Mouse (Mus musculus): Measurements from ENCODE around the gene Tmtc2. TPM values are rescaled to one million over a fixed set of nuclear protein-coding genes. Genes with fewer than 3 reads are reported as not detected.

Gene Tmtc2
- total RNA-seq, 2 experiments from 2014 or later, result 3.6 to 6.2 TPM

- intact Hi-C loops (cut with DNase I), result no loop called here
- no peak for DNase-seq
These were observed 144.0 kb downstream of the Tmtc2 start for GRCm38 (mm10) chr10:105430232-105430631.

DNA sequence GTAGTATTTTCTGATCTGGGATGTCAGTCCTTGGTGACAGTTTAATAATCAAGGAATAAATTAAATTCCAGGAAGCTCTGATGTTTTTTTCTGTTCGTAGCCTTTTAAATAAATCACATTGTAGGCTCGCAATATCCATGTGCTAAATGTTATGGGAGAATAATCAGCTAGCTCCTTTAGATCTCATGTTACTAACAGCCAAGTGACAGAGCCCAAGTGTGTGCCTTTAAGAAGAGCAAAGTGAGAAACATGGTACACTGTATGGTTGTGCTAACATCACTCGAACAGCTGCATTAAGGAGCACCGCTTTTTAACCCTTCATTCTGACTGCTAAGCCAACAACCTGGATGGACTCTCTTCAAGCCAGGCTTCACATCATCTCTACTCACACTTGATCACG lies 146.2 kb downstream of the Tmtc2 start:
- intact Hi-C loops (cut with DNase I), result no loop called here
- no peak for DNase-seq

- intact Hi-C loops (cut with DNase I), result no loop called here
- DNase-seq, result no peak
These were observed 146.6 kb downstream of the Tmtc2 start for GRCm38 (mm10) chr10:105427625-105428024.

GRCm38 (mm10) chr10:105425052-105425451 lies 149.2 kb downstream of the Tmtc2 start:
- intact Hi-C loops (cut with DNase I), result no loop called here
- no peak for DNase-seq

DNA sequence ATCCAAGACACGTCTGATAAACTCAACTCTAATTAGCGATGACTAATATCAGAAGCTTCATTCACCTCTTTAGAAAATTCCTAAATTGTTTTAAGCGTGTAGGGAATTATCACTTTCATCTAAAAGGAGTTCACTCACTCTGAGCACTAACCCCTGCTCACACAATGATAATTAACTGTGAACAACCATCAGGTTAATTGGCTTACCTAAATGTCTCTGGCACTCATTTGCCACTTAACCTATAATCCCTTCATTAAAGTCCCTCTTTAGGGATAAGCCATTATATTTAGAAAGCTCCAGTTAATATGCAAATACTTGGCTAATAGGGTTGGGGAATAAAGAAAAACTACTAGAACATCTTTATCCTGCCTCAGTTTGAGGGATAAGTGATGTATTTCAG lies 151.1 kb downstream of the Tmtc2 start:
- intact Hi-C loops (cut with DNase I), result no loop called here

DNA sequence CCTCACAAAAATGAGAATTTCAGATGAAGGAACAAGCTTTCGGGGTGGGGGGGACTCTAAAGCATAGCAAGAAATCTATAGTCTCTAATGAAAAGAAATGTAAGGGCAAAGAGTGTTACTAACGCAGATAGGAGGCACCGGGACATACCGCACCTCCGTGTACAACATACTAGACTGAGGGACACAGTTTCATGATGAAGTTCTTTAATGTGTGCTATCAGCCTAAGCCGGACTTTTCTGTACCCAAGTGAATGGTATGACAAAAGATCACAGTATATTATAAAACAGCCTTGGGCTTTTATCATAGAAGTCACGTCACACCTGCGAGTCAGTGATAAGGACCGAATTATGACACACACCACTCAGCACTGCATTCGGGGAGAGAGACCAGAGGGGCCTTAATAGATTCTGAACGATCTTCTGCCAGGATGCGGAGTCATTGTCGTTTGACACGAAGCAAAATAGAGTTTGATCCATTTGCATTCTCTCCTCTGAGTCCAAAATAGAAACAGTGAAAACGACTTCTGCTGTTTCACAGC lies 156.3 kb downstream of the Tmtc2 start:
- intact Hi-C loops (cut with DNase I), result no loop called here
- no peak for DNase-seq

More for the DNA sequence above, 151.1 kb downstream of the Tmtc2 start:
- DNase-seq, result no peak

GRCm38 (mm10) chr10:105416601-105417000 lies 157.7 kb downstream of the Tmtc2 start:
- intact Hi-C loops (cut with DNase I), result no loop called here
- no peak for DNase-seq

DNA sequence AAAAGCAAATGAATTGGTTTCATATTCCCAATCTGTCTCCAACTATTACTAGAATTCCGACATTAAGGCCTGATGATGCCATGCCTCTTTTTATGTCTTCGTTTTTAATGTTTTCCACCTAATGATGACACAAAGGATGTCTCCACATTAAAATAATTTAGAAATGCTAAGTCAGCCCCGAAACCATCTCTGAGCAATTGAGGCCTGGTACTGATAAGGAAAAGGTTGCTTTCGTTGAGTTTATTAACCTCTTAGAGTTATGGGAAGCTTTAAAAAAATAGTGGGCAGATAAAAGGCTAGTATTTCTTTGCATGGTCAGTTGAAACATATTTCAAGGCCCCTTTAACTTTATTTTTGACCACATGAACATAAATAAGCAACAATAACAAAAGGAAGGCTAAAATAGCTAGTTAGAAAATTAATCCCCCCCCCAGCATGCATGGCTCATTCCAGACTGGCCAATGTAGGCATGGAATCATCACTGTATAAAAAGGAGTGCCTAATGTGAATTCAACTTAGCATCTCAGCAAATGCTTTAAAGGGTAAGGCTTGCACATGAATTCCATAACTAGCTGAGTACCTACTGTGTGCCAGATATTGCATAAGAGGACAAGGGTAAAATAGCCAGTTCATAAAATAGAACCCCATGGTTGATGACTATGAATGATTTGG lies 168.3 kb downstream of the Tmtc2 start:
- no peak for DNase-seq
- intact Hi-C loops (cut with DNase I), result no loop called here

DNA sequence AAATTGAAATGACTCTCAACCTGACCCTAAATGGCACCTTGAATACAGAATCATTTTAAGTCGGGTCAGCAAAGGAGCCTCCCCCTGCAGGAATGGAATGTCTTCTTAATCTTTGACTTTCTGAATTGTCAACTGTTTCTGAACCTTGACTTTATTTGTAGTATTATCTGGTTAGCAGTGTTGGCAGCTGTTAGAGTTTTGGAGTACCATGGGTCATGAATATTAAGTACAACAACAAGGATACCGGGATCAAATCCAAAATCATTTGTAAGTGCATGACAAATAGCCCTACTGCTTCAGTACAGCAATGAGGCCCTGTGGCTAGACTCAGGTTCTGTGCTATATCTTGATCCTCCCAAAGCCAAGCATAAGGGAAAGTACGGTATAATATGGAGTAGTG lies 170.3 kb downstream of the Tmtc2 start:
- no peak for DNase-seq
- intact Hi-C loops (cut with DNase I), result no loop called here

DNA sequence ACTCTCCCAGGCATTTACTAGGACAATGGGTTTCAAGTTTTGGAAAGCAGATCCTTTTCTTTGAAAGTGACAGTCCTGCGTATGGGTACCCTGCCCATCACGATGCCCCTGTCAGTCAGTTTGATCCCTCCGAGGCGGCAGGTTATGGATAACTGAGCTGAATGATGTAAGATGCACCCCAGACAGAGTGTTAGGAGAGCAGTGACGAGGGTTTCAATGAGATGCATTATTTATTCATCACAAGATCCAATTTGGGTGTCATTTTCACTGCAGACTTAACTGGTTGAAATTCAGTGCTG lies 171.8 kb downstream of the Tmtc2 start:
- no peak for DNase-seq
- intact Hi-C loops (cut with DNase I), result no loop called here

- intact Hi-C loops (cut with DNase I), result no loop called here
- no peak for DNase-seq
These were observed 172.3 kb downstream of the Tmtc2 start for GRCm38 (mm10) chr10:105401754-105402480.

DNA sequence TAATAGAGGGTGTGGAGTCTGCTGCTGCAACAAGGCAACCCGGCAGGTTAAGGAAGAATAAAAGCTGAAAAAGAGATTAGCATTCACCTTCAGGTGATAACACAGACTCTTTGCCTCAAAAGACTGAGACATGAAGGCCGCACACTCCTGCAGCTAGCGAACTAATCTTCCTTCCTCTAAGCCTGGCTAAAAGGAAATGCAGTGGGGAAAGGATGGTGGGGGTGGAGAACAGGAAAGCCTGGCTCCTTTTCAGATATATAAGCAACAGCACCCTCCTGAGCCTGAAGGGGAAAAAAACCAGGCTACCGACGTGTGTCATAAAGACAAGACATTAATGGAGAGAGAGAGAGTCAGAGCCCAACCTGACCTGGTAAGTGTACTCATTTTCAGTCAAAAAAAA lies 174.9 kb downstream of the Tmtc2 start:
- DNase-seq, result no peak
- intact Hi-C loops (cut with DNase I), result no loop called here

DNA sequence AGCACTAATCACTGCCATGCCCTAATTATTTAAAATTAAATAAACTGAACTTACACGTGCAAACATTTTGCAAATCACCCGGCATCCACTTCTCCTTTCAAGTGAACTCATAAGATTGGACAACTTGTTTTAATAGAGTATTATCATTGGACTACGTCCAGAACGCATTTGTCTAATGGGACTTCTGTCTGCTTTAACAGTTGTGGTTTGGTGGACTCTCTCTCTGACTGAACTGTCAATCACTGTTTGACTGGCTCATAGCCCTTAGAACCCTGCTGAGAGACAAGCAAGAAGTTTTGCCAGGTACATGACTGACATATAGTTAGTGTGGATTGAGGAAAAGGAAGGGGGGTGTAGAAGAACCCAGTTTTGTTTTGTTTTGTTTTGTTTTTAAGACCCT lies 190.2 kb downstream of the Tmtc2 start:
- DNase-seq, result no peak
- intact Hi-C loops (cut with DNase I), result no loop called here

GRCm38 (mm10) chr10:105381705-105382104 lies 192.5 kb downstream of the Tmtc2 start:
- no peak for DNase-seq
- intact Hi-C loops (cut with DNase I), result no loop called here

- intact Hi-C loops (cut with DNase I), result no loop called here
- no peak for DNase-seq
These were observed 193.0 kb downstream of the Tmtc2 start for GRCm38 (mm10) chr10:105381202-105381601.

GRCm38 (mm10) chr10:105380584-105380983 lies 193.7 kb downstream of the Tmtc2 start:
- intact Hi-C loops (cut with DNase I), result no loop called here
- DNase-seq, result no peak

DNA sequence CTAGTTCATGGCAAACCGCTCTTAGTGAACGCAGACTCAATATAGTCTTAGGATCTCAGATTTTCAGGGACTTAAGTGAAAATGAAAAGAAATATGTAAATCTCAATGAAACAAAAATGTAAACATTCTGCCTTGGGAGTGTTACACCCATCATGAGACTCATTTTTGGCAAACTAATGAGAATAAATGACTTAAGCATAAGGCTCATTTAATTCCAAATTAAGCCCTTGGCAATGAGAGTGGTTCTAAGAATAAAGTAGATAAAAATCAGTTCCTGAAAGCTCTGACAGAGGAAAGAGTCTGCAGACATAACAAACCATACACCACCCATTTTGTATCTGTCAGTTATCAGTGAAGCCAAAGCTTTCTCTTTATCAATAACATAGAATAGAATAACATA lies 196.5 kb downstream of the Tmtc2 start:
- DNase-seq, result no peak
- intact Hi-C loops (cut with DNase I), result no loop called here

DNA sequence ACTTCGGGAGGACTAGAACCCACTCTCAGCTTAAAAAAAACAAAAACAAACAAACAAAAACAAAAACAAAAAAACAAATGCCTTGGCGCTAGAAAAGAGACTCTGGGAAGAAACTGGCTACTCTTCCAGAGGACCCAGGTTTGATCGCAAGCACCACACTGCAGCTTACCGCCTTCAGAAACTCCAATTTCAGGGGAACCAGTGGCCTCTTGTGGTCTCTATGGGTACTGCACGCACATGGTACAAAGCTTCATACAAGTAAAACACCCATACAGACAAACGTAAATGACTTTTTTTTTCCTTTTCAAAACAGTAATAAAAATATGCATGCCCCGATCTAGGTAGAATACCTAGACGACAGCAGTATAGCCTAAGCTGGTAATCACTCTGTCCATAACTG lies 201.0 kb downstream of the Tmtc2 start:
- DNase-seq, result peak in 1 of 2 experiments; percentile 7
- intact Hi-C loops (cut with DNase I), result no loop called here

DNA sequence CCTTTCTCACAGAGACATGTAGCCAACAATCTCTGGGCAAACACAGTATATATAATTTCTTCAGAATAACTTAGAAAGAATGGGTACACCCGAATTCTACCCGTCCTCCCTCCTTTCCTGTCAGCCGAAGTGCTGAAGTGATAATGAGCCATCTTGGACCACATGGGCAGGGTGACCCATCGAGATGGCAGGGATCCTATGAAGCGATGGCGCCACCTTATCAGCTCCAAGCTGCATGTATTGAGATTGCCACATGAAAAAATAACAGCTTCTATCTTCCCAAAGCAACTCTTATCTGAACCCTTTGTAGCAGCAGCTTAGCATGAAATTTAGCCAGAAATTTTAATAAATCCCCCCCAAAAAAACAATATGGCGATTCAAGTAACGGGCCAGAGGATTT lies 206.0 kb downstream of the Tmtc2 start:
- intact Hi-C loops (cut with DNase I), result no loop called here
- no peak for DNase-seq

- intact Hi-C loops (cut with DNase I), result no loop called here
These were observed 209.8 kb downstream of the Tmtc2 start for GRCm38 (mm10) chr10:105364480-105364879.

DNA sequence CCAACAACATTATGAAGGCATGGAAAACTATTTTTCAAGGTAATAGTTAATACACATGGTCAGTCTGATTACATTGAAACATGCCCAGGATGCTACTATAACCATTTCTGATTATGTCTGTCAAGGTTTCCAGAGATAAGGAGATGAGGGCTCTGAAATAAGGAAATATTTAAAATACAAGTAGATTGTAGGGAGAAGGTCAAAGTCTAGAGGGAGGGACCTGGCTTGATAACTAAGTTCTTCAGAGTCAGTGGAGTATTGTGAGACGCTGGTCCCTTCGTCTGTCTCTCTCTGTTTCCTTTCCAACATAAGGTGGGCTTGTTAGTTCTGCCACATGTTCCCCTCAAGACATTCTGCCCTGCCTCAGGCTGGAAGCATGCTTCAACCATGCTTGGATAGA lies 223.9 kb downstream of the Tmtc2 start:
- intact Hi-C loops (cut with DNase I), result no loop called here
- no peak for DNase-seq

More at GRCm38 (mm10) chr10:105364480-105364879, 209.8 kb downstream of the Tmtc2 start:
- no peak for DNase-seq

GRCm38 (mm10) chr10:105345920-105346319 lies 228.3 kb downstream of the Tmtc2 start:
- intact Hi-C loops (cut with DNase I), result no loop called here
- DNase-seq, result no peak

Measured in heart, postnatal 36 days (tissue).